Mouse (Mus musculus) frontal cortex, adult 2 months (tissue): ENCODE data around the gene Tepsin. TPM values are rescaled to one million over a fixed set of nuclear protein-coding genes. Genes with fewer than 3 reads are reported as not detected.
A peak's percentile ranks its signal among the peaks of the same experiment; 100 is the strongest.

Experiments used
- DNase-seq, 2 experiments: peaks; one replicate each; pipeline ENCODE4 v3.0.0; 2022; ENCODE audit warnings: low spot score in 1 of 2; ENCODE audit errors: extremely low spot score in 1 of 2
- polyA plus RNA-seq: library from polyadenylated mRNA; depleted of rRNA; stranded (reverse); fragments of >200 nt; gene quantifications from 2 replicates; pipeline ENCODE4 v1.2.3, GENCODE M21; 2012; rRNA removed

The Tepsin gene
- polyA plus RNA-seq, result 31.1 and 35.6 TPM in 2 replicates

- peak; percentile 98 to 100 for DNase-seq
Measured at GRCm38 (mm10) chr11:120098588-120099511, at the start of gene Tepsin, which contains the start of gene Ndufaf8. Tepsin (minus strand) TSS chr11:120098731. Ndufaf8 (plus strand) TSS chr11:120098928.

GRCm38 (mm10) chr11:120143708-120144497 is 45.4 kb upstream of the Tepsin start:
- DNase-seq, result no peak

- no peak for DNase-seq
Measured at GRCm38 (mm10) chr11:120142601-120143051, 44.1 kb upstream of the Tepsin start.

- no peak for DNase-seq
Measured at GRCm38 (mm10) chr11:120140255-120140654, 41.7 kb upstream of the Tepsin start.

- DNase-seq, result peak in 1 of 2 experiments; percentile 47
Measured at GRCm38 (mm10) chr11:120139309-120139731, 40.8 kb upstream of the Tepsin start.

GRCm38 (mm10) chr11:120137625-120138004 is 39.1 kb upstream of the Tepsin start:
- DNase-seq, result no peak

GRCm38 (mm10) chr11:120136796-120137624 is 38.5 kb upstream of the Tepsin start:
- peak; percentile 71 to 82 for DNase-seq

GRCm38 (mm10) chr11:120136195-120136594 is 37.7 kb upstream of the Tepsin start:
- DNase-seq, result no peak

- DNase-seq, result no peak
Measured at GRCm38 (mm10) chr11:120134847-120135530, 36.5 kb upstream of the Tepsin start.

- no peak for DNase-seq
Measured at GRCm38 (mm10) chr11:120134148-120134547, 35.6 kb upstream of the Tepsin start.

- no peak for DNase-seq
Measured at GRCm38 (mm10) chr11:120129281-120129680, 30.8 kb upstream of the Tepsin start.

- no peak for DNase-seq
Measured at GRCm38 (mm10) chr11:120126845-120127244, 28.3 kb upstream of the Tepsin start.

- DNase-seq, result no peak
Measured at GRCm38 (mm10) chr11:120122126-120122525, 23.6 kb upstream of the Tepsin start.

- peak; percentile 41 to 88 for DNase-seq
Measured at GRCm38 (mm10) chr11:120120642-120121420, 22.3 kb upstream of the Tepsin start.

- no peak for DNase-seq
Measured at GRCm38 (mm10) chr11:120119936-120120541, 21.5 kb upstream of the Tepsin start.

GRCm38 (mm10) chr11:120119108-120119507 is 20.6 kb upstream of the Tepsin start:
- DNase-seq, result no peak

- DNase-seq, result no peak
Measured at GRCm38 (mm10) chr11:120117626-120118025, 19.1 kb upstream of the Tepsin start.

- no peak for DNase-seq
Measured at GRCm38 (mm10) chr11:120114488-120115215, 16.1 kb upstream of the Tepsin start.
